Mouse (Mus musculus) hindbrain, embryonic 15.5 days (tissue): ENCODE data around the gene Fam214a. TPM values are rescaled to one million over a fixed set of nuclear protein-coding genes. Genes with fewer than 3 reads are reported as not detected.

Source experiments
- ATAC-seq: fragments of 200-750 bp; cut with Nextera tagmentation; 2 replicates; pipeline ENCODE4 v1.8.0; 2017; ENCODE audit warnings: low read depth, moderate number of reproducible peaks, moderate TSS enrichment; ENCODE audit not compliant: low FRiP score
- H3K27ac ChIP-seq: fragments of 300-500 bp; sonication (generic); replicated peaks from 2 replicates; pipeline ENCODE4 v1.5.1; 2015; ENCODE audit warnings: mild to moderate bottlenecking, inconsistent platforms
- H3K27me3 ChIP-seq: fragments of 300-500 bp; sonication (generic); 2 replicates; pipeline ENCODE4 v1.6.1; 2015; ENCODE audit warnings: control low read depth, inconsistent platforms
- H3K36me3 ChIP-seq: fragments of 300-500 bp; sonication (generic); 2 replicates; pipeline ENCODE4 v1.6.1; 2015; ENCODE audit warnings: control low read depth, inconsistent platforms
- H3K4me1 ChIP-seq: fragments of 300-500 bp; sonication (generic); replicated peaks from 2 replicates; pipeline ENCODE4 v1.6.1; 2015; ENCODE audit warnings: control low read depth, inconsistent platforms
- H3K4me2 ChIP-seq: fragments of 300-500 bp; sonication (generic); 2 replicates; pipeline ENCODE4 v1.6.1; 2015; ENCODE audit warnings: moderate library complexity, mild to moderate bottlenecking, inconsistent platforms
- H3K4me3 ChIP-seq: fragments of 300-500 bp; sonication (generic); 2 replicates; pipeline ENCODE4 v1.5.1; 2015; ENCODE audit warnings: mild to moderate bottlenecking, inconsistent platforms
- H3K9ac ChIP-seq: fragments of 300-500 bp; sonication (generic); 2 replicates; pipeline ENCODE4 v1.6.1; 2015; ENCODE audit warnings: inconsistent platforms
- H3K9me3 ChIP-seq: fragments of 300-500 bp; sonication (generic); 2 replicates; pipeline ENCODE4 v1.6.1; 2016; ENCODE audit warnings: control low read depth, inconsistent platforms
- WGBS: fragments of 180-500 bp; shearing (Covaris S2); methylation state at CpG from one replicate; pipeline ENCODE4 v1.1.7; 2015; 5-methylcytosine and 5-hydroxymethylcytosine counted together
- polyA plus RNA-seq: library from polyadenylated mRNA; unstranded; fragments of >200 nt; fragmentation: Nextera tagmentation; extraction: Ambion mirVana; gene quantifications from 2 replicates; pipeline ENCODE4 v1.2.1, GENCODE M21; 2015

The Fam214a gene
- polyA plus RNA-seq, 1 experiment from 2014 or later = 23.6 TPM

DNA sequence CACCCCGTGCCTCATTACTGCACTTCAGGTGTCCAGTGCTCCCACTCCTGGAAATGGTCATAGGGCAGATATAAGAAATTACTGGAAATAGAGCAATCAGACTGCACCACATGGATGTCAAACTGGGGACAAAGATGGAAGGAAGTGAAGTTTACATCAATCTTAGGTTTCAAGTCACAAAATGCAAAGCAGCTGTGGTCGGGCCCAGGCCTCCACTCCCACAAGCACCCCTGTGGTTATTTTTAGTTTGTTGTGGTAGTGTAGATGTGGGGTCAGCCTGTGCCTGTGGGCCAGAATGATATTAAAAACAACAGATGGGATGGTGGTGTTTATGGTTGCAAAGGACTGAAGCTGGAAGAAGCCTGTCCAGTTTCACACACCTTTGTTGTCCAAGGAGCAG is 33.1 kb downstream of the Fam214a start:
- no peaks in the 10 kb centered on the region for H3K27me3 ChIP-seq
- H3K36me3 ChIP-seq = peaks cover 2% of the 10 kb centered on the region; the same call in 1 of the 2 replicates
- H3K4me1 ChIP-seq = no peaks in the 10 kb centered on the region
- no peaks in the 10 kb centered on the region for H3K9me3 ChIP-seq
- ATAC-seq = no peak
- no peak overlapping the region for H3K9ac ChIP-seq
- WGBS = 55% methylated on average over 2 of the region's 2 CpGs
- no peak overlapping the region for H3K4me3 ChIP-seq
- no peak overlapping the region for H3K27ac ChIP-seq
- no peak overlapping the region for H3K4me2 ChIP-seq

- H3K4me2 ChIP-seq = no peak overlapping the region
- peaks cover 2% of the 10 kb centered on the region; the same call in 1 of the 2 replicates for H3K36me3 ChIP-seq
- H3K9me3 ChIP-seq = no peaks in the 10 kb centered on the region
- no peaks in the 10 kb centered on the region for H3K4me1 ChIP-seq
- no peak overlapping the region for H3K27ac ChIP-seq
- H3K27me3 ChIP-seq = no peaks in the 10 kb centered on the region
- no peak overlapping the region for H3K9ac ChIP-seq
- no peak overlapping the region for H3K4me3 ChIP-seq
- 90% methylated on average over 7 of the region's 7 CpGs for WGBS
- ATAC-seq = no peak
Measured at GRCm38 (mm10) chr9:74988893-74989460, 36.3 kb downstream of the Fam214a start.

GRCm38 (mm10) chr9:74989990-74990389 is 37.3 kb downstream of the Fam214a start:
- Histone ChIP-seq H3K4me3 (no peak overlapping the region), H3K36me3 (peaks cover 2% of the 10 kb centered on the region; the same call in 1 of the 2 replicates), H3K4me2 (no peak overlapping the region), H3K9ac (no peak overlapping the region), H3K4me1 (peaks cover 5% of the 10 kb centered on the region; the same call in 1 of the 2 replicates), H3K27ac (no peak overlapping the region), H3K9me3 (no peaks in the 10 kb centered on the region), H3K27me3 (no peaks in the 10 kb centered on the region)
- ATAC-seq = no peak
- 89% methylated on average over 2 of the region's 2 CpGs for WGBS

DNA sequence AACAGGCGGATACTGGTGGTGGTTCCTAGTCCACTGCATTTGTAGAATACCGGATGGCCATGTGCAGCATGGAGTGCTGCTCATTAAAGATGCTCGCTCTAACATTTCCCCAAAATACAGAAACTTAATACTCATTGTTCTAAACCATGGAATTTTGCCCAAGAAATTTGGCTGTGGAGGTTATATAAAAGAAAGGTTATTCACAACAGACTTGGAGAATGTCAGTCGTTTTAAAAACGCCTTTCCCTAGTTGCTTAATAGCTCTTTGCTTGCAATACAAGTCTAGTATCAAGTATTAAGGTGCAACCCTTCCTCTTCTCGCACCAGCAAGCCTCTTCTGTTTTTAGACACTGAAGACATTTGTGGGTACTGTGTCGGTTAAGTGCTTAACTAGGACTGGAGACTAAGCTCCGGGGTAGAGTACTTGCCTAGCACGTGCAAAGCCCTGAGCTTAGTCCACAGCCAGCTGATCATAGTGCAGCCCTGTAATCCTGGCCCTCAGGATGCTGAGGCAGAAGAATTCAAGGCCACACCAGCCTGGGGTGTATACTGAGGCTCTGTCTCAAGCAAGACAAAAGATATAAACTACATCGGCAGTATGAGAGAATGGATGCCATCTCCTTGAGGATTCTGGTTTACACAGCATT is 42.0 kb downstream of the Fam214a start:
- no peak overlapping the region for H3K27ac ChIP-seq
- no peak for ATAC-seq
- no peak overlapping the region for H3K9ac ChIP-seq
- WGBS = 81% methylated on average over 10 of the region's 10 CpGs
- no peak overlapping the region for H3K4me2 ChIP-seq
- H3K9me3 ChIP-seq = no peaks in the 10 kb centered on the region
- peaks cover 5% of the 10 kb centered on the region; the same call in 1 of the 2 replicates for H3K4me1 ChIP-seq
- H3K27me3 ChIP-seq = no peaks in the 10 kb centered on the region
- no peaks in the 10 kb centered on the region for H3K36me3 ChIP-seq
- no peak overlapping the region for H3K4me3 ChIP-seq

GRCm38 (mm10) chr9:74996349-74996748 is 43.7 kb downstream of the Fam214a start:
- Histone ChIP-seq H3K4me2 (no peak overlapping the region), H3K27me3 (no peaks in the 10 kb centered on the region), H3K4me3 (no peak overlapping the region), H3K9me3 (no peaks in the 10 kb centered on the region), H3K9ac (no peak overlapping the region), H3K36me3 (no peaks in the 10 kb centered on the region), H3K4me1 (peaks cover 5% of the 10 kb centered on the region; the same call in 1 of the 2 replicates), H3K27ac (no peak overlapping the region)
- WGBS = 74% methylated on average over 2 of the region's 2 CpGs
- no peak for ATAC-seq

GRCm38 (mm10) chr9:74997976-74998375 is 45.3 kb downstream of the Fam214a start:
- Histone ChIP-seq H3K4me1 (peaks cover 9% of the 10 kb centered on the region; the same call in 1 of the 2 replicates), H3K9ac (no peak overlapping the region), H3K27ac (no peak overlapping the region), H3K4me3 (no peak overlapping the region), H3K36me3 (no peaks in the 10 kb centered on the region), H3K9me3 (no peaks in the 10 kb centered on the region), H3K27me3 (no peaks in the 10 kb centered on the region), H3K4me2 (no peak overlapping the region)
- no peak for ATAC-seq

DNA sequence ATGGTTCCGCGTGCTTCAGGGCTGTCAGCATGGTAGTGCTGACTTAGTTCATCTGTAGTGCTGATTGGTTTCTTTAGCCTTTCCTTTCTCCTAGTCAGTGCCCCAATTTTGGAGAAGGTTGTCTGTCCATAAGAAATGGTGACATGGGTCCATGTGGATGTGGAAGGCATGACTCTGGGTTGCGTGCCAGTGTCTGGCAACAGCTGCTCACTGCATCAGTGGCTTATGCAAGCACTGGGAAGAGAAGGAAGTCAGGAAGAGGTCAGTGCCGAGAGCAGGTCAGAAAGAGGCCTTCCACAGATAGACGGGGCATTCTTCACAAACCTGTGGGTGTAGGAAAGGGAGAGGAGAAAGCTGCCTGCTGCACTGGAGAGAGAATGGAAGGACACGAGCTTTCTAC is 48.3 kb downstream of the Fam214a start:
- Histone ChIP-seq H3K4me3 (no peak overlapping the region), H3K27ac (no peak overlapping the region), H3K4me2 (no peak overlapping the region), H3K36me3 (peaks cover 7% of the 10 kb centered on the region), H3K9ac (no peak overlapping the region), H3K27me3 (no peaks in the 10 kb centered on the region), H3K9me3 (no peaks in the 10 kb centered on the region), H3K4me1 (0 out of 2 replicates have a peak, but pooled peaks cover 4% of the 10 kb centered on the region)
- ATAC-seq = no peak
- WGBS = 84% methylated on average over 6 of the region's 6 CpGs

DNA sequence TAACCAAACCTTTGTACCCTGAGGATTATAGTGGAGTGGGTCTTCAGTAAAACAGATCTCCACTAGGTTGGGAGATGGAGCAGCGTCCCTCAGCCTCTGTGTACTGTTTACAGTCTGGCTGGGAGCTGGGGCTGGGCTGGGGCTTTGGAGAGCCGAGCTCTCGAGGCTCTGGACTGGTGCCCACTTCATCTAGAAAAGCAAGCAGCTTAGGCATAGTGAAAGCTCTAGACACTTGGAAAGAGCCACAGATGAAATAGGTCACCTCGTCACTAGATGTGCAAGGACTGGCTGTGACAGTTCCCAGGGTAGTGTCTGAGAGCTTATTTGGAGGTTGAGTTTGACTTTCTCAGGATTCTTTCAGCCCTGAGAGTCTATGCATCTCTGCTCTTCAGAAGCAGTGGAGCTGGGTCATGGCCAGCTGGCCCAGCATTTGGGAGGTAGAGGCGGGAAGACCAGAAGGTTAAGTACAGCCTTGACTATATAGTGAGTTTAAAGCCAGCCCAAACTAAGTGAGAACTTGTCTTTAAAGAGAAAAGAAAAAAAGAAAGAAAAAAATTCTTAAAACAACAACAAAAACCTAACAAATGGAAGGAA is 49.0 kb downstream of the Fam214a start:
- ATAC-seq = peak; percentile 45; the same call in 1 of the 2 replicates
- Histone ChIP-seq H3K4me1 (0 out of 2 replicates have a peak, but pooled peaks cover 4% of the 10 kb centered on the region), H3K4me3 (no peak overlapping the region), H3K9me3 (no peaks in the 10 kb centered on the region), H3K36me3 (peaks cover 11% of the 10 kb centered on the region), H3K4me2 (no peak overlapping the region), H3K27ac (no peak overlapping the region), H3K27me3 (no peaks in the 10 kb centered on the region), H3K9ac (no peak overlapping the region)
- 65% methylated on average over 5 of the region's 5 CpGs for WGBS

- no peak overlapping the region for H3K27ac ChIP-seq
- no peaks in the 10 kb centered on the region for H3K9me3 ChIP-seq
- peaks cover 17% of the 10 kb centered on the region for H3K36me3 ChIP-seq
- 71% methylated on average over 3 of the region's 3 CpGs for WGBS
- H3K9ac ChIP-seq = no peak overlapping the region
- H3K4me3 ChIP-seq = no peak overlapping the region
- H3K4me2 ChIP-seq = no peak overlapping the region
- H3K27me3 ChIP-seq = no peaks in the 10 kb centered on the region
- 0 out of 2 replicates have a peak, but pooled peaks cover 4% of the 10 kb centered on the region for H3K4me1 ChIP-seq
- no peak for ATAC-seq
Measured at GRCm38 (mm10) chr9:75002262-75002661, 49.6 kb downstream of the Fam214a start.

- Histone ChIP-seq H3K4me2 (no peak overlapping the region), H3K9ac (no peak overlapping the region), H3K4me3 (no peak overlapping the region), H3K27ac (no peak overlapping the region), H3K4me1 (0 out of 2 replicates have a peak, but pooled peaks cover 4% of the 10 kb centered on the region), H3K9me3 (no peaks in the 10 kb centered on the region), H3K36me3 (peaks cover 27% of the 10 kb centered on the region), H3K27me3 (no peaks in the 10 kb centered on the region)
- 91% methylated on average over 10 of the region's 10 CpGs for WGBS
- no peak for ATAC-seq
Measured at GRCm38 (mm10) chr9:75004203-75004602, 51.5 kb downstream of the Fam214a start.

DNA sequence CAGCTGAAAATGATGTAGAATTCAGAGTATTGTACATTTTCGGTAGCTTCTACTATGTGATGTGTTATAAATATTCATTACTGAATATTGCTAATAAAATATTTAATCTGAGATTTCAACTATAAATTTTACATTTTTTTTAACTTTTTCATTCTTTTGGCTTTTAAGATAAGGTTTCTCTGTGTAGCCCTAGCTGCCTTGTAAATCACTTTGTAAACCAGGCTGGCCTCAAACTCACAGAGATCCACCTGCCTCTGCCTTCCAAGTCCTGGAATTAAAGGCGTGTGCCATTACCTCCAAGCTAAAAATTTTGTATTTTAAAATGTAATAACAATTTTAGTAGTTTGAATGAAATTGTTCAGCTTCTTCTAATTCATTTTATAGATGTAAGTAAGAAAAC is 63.9 kb downstream of the Fam214a start:
- no peak overlapping the region for H3K4me3 ChIP-seq
- no peak for ATAC-seq
- H3K4me1 ChIP-seq = no peaks in the 10 kb centered on the region
- no peaks in the 10 kb centered on the region for H3K9me3 ChIP-seq
- H3K27me3 ChIP-seq = no peaks in the 10 kb centered on the region
- H3K9ac ChIP-seq = no peak overlapping the region
- 88% methylated on average over 2 of the region's 2 CpGs for WGBS
- H3K4me2 ChIP-seq = no peak overlapping the region
- no peak overlapping the region for H3K27ac ChIP-seq
- H3K36me3 ChIP-seq = peaks cover 61% of the 10 kb centered on the region

DNA sequence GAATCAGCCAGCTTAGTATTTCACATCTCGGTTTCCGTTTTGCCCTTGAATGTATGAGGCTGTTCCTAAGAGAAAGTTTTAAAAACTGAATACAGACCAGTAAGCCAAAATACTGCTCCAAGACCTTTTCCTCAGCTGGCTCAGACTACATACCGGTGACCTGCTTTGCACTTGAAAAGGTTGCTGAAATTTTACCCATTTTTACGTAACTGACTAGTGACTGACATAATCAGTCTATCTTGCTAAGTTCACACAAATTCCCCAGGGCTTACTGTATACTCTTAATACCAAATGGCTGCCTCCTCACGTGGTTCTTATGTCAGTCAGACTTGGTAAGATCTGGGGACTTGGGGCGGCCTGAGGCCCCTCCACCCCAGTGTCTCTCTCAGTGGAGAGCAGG is 66.5 kb downstream of the Fam214a start:
- H3K9ac ChIP-seq = no peak overlapping the region
- no peaks in the 10 kb centered on the region for H3K9me3 ChIP-seq
- H3K36me3 ChIP-seq = peaks cover 60% of the 10 kb centered on the region
- no peaks in the 10 kb centered on the region for H3K4me1 ChIP-seq
- H3K27me3 ChIP-seq = no peaks in the 10 kb centered on the region
- H3K4me2 ChIP-seq = no peak overlapping the region
- no peak overlapping the region for H3K27ac ChIP-seq
- ATAC-seq = no peak
- no peak overlapping the region for H3K4me3 ChIP-seq
- 91% methylated on average over 6 of the region's 6 CpGs for WGBS
